Mouse (Mus musculus) embryonic fibroblast, embryonic 13.5 days (primary cell): ENCODE measurements around the gene Pdxdc1. TPM values are rescaled to one million over a fixed set of nuclear protein-coding genes. Genes with fewer than 3 reads are reported as not detected.
"Not testable (repeated sequence)": the region's sequence is repeated elsewhere in the genome, so short reads cannot be mapped to it uniquely, and the experiment has no call there.

ENCODE experiments used
- H3K27ac ChIP-seq: 2 replicates; pipeline ENCODE4 v1.5.1; 2012; ENCODE audit warnings: low read length, control low read depth, inconsistent platforms; ENCODE audit not compliant: insufficient read depth
- H3K4me1 ChIP-seq: 2 replicates; pipeline ENCODE4 v1.6.1; 2011; ENCODE audit warnings: low read length; ENCODE audit not compliant: control insufficient read depth, insufficient read depth
- H3K4me3 ChIP-seq: 2 replicates; pipeline ENCODE4 v1.5.1; 2011; ENCODE audit warnings: mild to moderate bottlenecking, control low read depth, low read length; ENCODE audit not compliant: insufficient read depth
- CTCF ChIP-seq: IDR thresholded peaks from 2 replicates; pipeline ENCODE4 v1.5.1; 2011; ENCODE audit warnings: mild to moderate bottlenecking, control low read depth, low read length, moderate library complexity, borderline replicate concordance; ENCODE audit not compliant: insufficient read depth
- POLR2A ChIP-seq: IDR thresholded peaks from 2 replicates; pipeline ENCODE4 v1.6.1; 2011; ENCODE audit warnings: low read depth, mild to moderate bottlenecking, control low read depth, low read length, moderate library complexity
- polyA plus RNA-seq: library from polyadenylated mRNA; stranded (reverse); fragments of >200 nt; gene quantifications from 2 replicates; pipeline ENCODE4 v1.2.4, GENCODE M21; 2011; ENCODE audit warnings: low read depth; ENCODE audit not compliant: missing spikeins, insufficient read length

Pdxdc1 gene
- 195 and 220 TPM in 2 replicates for polyA plus RNA-seq

DNA sequence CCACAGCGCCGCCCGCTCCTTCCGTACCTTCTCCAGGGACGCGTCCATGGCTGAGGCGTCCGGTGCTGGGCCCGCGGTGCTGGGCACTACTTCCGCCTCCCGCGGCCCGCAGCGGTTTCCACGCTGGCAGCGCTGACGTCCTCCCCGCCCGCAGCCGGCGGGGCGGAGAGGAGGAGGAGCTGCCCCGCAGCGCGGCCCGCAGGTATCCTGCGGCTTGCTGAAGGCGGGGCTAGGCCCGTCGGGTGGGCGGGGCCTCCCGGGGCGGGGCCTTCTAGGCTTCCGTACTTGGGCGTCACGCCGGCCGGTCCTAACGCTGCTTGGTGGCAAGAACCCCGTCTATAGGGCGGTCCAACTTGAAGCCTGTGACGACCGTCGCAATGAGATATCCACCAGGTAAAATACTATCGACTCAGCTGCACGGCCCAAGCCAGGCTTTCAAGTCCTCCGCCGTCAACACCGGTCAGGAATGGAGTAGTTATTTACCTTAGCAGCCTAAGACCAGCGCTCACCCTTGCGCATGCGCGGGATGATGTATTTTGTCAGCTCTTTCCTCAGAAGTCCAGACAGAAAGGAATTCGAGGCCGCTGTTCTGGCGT is at the start of gene Pdxdc1, which contains the start of gene Mpv17l:
Gene Pdxdc1 (minus strand): TSS at position 244 of the 596 bp plus-strand sequence.
Gene Mpv17l (plus strand): TSS at position 274 of the 596 bp plus-strand sequence.
- H3K4me3 ChIP-seq: peak within 1 kb of the TSS; percentile 80
- TF ChIP-seq POLR2A: peak; percentile 59
- TF ChIP-seq CTCF: no peak
- H3K4me1 ChIP-seq: no peaks in the 10 kb centered on the region; the same call in 1 of the 2 replicates
- H3K27ac ChIP-seq: peak within 1 kb of the TSS; percentile 42

DNA sequence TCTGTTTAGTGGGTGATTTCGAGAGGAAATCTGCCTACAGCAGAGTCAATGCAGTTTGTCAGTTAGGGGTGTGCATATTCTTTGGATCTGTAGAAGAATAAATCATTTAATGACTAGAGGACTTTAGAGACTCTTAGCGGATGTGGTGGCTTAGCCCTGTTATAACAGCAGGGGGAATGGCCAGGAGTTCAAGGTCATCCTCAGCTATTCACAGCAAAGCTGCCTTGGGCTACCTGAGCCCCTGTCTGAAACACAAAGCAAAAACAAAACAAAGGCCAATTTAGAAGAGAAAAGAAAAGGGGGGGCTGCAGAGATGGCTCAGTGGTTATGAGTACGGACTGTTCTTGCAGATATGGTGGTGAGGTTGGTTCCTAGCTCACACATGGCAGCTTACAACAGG is 48.3 kb upstream of the Pdxdc1 start:
- no peak overlapping the region for H3K4me3 ChIP-seq
- TF ChIP-seq CTCF (no peak), POLR2A (no peak)
- H3K27ac ChIP-seq: no peak overlapping the region
- H3K4me1 ChIP-seq: no peaks in the 10 kb centered on the region

DNA sequence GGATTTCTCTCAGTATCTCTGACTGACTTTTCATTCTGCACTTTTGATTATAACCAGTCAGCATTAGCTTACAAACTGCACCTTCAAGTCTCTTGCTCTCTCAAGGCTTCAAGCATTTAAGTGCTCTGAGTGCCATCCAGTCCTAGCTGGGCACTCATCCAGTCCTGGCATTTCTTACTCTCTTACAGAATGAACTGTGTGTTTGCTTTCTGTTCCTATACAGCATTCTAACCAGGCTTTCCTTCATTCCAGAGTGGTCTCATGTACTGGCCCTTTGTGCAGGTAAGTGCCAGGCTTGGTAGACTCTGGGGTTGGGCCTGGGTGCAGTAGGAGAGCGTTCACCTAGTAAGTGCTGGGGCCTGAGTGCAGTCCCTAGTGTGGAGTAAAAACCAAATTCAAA is 43.4 kb upstream of the Pdxdc1 start:
- Histone ChIP-seq H3K27ac (no peak overlapping the region), H3K4me1 (0 out of 2 replicates have a peak, but pooled peaks cover 2% of the 10 kb centered on the region), H3K4me3 (no peak overlapping the region)
- TF ChIP-seq POLR2A (no peak), CTCF (no peak)

DNA sequence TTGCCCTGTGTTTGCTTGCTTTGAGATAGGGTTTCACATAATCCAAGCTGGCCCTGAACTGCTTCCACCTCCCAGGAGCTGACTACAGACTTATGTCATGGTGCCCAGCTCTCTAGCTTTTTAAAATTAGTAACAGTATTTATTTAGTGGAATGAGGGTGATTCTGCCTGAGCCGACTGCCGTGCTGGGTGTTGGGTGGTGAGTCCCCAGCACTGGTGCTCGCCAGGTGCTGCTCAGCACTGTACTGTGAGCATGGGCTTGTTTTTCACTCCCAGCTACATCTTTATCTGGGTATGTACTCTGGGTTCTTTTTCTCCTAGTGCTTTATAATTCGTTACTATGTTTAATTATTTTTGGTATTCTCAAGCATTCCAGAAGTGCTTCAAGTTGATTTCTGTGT is 42.2 kb upstream of the Pdxdc1 start:
- H3K4me3 ChIP-seq: no peak overlapping the region
- TF ChIP-seq POLR2A: no peak
- TF ChIP-seq CTCF: no peak
- no peak overlapping the region; the same call in 1 of the 2 replicates for H3K27ac ChIP-seq
- H3K4me1 ChIP-seq: 0 out of 2 replicates have a peak, but pooled peaks cover 2% of the 10 kb centered on the region

DNA sequence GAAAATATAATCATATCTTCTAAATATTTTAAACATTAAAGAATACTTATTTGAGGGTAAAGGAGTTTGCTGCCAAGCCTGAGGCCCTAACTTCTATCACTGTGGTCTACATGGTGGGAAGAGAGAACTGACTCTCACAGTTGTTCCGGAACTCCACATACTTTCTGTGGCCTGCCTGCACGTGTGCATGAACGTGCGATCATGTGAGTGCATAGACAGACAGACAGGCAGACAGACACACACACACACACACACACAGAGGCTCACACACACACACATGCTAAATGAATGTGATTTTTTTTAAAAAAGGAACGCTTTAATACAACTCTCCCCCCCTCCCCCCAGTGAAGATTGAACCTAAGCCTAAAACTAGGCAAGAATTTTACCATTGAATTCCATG is 41.8 kb upstream of the Pdxdc1 start:
- H3K4me3 ChIP-seq: no peak overlapping the region

DNA sequence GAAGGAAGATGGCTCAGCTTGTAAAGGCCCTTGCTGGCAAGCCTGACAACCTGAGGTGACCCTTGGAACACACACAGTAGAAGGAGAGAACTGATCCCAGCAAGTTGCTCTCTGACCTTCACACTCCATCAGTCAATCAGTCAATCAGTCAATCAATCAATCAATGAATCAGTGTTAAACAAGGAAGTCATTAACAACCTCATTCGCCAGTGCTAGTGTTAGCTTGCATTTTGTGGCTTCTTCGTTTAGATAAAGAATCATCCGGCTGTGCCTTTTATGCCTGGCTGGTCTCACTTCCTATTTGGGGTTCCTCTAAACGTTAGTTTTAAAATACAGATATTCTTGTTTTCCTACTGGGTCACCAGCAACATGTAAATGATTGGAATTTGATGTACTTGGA is 41.2 kb upstream of the Pdxdc1 start:
- Histone ChIP-seq H3K4me1 (0 out of 2 replicates have a peak, but pooled peaks cover 2% of the 10 kb centered on the region), H3K27ac (no peak overlapping the region), H3K4me3 (no peak overlapping the region)
- TF ChIP-seq CTCF: no peak
- TF ChIP-seq POLR2A: no peak

More for the DNA sequence above, 41.8 kb upstream of the Pdxdc1 start:
- Histone ChIP-seq H3K27ac (no peak overlapping the region; the same call in 1 of the 2 replicates), H3K4me1 (0 out of 2 replicates have a peak, but pooled peaks cover 2% of the 10 kb centered on the region)
- TF ChIP-seq CTCF: no peak
- no peak for TF ChIP-seq POLR2A

DNA sequence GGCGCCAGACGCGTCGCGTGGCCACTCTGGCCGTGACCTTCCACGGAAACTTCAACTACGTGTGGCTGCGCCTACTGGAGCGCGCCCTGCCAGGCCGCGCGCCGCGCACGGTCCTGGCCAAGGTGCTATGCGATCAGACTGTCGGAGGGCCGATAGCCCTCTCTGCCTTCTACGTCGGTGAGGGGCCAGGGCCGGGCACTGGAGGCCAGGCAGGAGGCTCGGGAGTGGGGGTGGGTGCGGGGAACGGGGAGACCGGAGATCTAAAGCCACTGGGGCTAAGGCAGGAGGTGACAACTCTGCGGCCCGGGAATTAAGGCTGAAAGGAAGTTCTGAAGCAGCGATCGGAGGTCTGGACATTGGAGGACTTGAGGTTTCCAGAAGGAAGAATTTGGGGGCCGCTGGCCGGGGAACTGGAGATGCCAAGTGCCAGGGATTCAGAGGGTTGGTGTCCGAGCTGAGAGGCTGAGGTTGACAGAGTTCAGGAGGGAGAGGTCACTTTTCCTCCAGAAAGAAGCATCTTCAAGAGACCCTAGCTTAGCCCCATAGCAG is 38.0 kb upstream of the Pdxdc1 start:
- no peak overlapping the region for H3K27ac ChIP-seq
- H3K4me1 ChIP-seq: 0 out of 2 replicates have a peak, but pooled peaks cover 2% of the 10 kb centered on the region
- TF ChIP-seq CTCF (no peak), POLR2A (no peak)
- peak overlapping the region; percentile 39 for H3K4me3 ChIP-seq

DNA sequence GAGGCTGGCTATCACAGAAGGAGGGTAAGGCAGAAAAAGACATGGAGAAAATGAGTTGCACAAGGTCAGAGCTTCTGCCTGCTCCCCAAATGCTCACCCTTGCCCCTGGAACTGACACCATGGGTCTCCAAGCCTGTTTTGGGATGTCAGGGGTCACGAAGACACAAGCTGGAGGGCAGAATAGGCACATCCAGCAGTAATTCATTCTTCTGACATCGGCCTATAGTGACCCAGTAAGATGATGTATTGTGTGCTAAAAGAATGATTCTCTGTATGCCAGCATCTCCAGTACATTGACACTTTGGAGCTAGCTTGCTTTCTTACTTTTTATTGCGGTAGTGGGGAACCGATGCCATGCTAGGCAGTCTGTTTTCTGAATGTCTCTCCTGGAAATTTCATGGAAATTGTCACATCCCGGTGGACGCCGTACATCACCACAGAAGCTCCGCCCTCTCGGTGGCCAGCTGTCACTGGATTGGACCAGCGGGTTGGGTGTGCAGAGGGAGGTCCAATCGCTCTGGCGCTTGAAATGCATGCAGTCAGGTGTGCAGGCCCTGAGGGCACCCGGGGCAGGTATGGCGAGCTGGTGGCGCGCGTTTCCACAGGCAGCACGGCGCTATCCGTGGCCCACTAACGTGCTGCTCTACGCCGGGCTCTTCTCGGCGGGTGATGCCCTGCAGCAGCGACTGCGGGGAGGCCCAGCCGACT is 37.4 kb upstream of the Pdxdc1 start:
- no peak overlapping the region for H3K27ac ChIP-seq
- H3K4me3 ChIP-seq: peak overlapping the region; percentile 39
- 0 out of 2 replicates have a peak, but pooled peaks cover 2% of the 10 kb centered on the region for H3K4me1 ChIP-seq
- no peak for TF ChIP-seq CTCF
- no peak for TF ChIP-seq POLR2A

DNA sequence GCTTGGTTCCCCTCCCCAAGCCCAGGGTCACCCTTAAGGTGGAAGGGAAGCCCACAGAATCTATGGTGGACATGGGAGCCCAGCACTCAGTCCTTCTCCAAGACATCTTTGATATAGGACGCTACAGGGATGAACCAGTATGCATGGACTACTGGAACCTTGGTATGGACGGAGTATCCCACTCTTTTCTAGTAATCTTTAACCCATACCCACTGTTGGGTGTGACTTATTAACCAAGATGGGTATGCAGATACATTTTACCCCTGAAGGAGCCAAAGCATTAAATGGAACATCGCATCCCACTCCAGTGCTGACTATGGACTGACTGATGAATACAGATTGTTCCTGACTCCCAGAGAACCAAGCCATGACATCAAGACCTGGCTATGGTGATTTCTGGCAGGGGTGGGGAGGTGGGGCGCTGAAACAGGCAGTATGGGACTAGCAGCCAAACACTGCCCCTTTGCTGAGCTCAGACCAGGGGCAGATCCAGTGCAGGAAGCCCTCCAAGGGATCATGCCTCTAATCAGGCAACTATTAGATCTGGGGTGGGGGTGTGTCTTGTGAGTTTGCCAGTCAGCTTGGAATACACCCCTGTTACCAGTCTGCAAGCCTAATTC is 24.6 kb upstream of the Pdxdc1 start:
- TF ChIP-seq POLR2A (no peak), CTCF (no peak)
- Histone ChIP-seq H3K4me1 (no peaks in the 10 kb centered on the region), H3K27ac (no peak overlapping the region), H3K4me3 (no peak overlapping the region)

DNA sequence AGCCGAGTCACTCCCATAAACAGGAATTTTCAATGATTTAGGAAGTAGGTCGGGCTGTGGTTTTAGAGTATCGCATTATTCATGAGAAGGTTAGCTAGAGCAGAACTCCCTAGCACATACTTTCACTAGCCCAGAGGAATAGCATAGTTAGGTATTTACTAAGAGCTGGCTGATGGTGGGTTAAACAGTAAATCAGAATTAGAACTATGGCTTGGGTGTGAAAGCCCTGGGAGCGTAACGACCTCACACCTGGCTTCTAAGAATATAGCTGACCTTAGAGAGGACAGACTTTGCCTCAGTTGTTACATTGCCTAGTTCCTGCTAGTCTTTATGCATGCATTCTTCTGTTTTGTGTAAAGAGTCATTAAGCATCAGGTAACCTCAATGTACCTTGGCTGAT is 20.0 kb upstream of the Pdxdc1 start:
- H3K4me3 ChIP-seq, H3K4me1 ChIP-seq, H3K27ac ChIP-seq: not testable (repeated sequence)

DNA sequence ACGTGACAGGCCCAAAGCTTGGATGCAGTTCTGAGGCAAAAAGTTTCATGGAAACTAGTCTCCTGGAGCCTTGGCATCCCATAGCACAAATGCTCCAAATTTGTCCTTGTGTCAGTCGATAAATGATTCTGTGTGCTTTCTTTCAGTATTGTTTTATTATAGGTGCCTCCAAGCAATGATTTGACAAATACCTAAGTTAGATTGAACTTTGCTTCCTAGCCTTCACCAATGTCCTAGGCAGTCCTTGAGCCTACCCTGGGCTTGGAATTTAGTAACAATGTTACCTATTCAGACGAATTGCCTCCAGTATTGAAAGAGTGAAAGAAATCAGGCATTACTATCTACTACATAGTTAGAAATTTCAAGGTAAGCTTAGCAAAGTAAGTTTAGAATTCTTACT is 19.6 kb upstream of the Pdxdc1 start:
- not testable (repeated sequence) for H3K4me3 ChIP-seq, H3K4me1 ChIP-seq, H3K27ac ChIP-seq
